Mouse (Mus musculus): ENCODE results near the gene Glb1l. TPM values are rescaled to one million over a fixed set of nuclear protein-coding genes. Genes with fewer than 3 reads are reported as not detected.
A peak's percentile ranks its signal among the peaks of the same experiment; 100 is the strongest.

Gene Glb1l
- total RNA-seq, 2 experiments from 2014 or later = 13.0 to 57.6 TPM

DNA sequence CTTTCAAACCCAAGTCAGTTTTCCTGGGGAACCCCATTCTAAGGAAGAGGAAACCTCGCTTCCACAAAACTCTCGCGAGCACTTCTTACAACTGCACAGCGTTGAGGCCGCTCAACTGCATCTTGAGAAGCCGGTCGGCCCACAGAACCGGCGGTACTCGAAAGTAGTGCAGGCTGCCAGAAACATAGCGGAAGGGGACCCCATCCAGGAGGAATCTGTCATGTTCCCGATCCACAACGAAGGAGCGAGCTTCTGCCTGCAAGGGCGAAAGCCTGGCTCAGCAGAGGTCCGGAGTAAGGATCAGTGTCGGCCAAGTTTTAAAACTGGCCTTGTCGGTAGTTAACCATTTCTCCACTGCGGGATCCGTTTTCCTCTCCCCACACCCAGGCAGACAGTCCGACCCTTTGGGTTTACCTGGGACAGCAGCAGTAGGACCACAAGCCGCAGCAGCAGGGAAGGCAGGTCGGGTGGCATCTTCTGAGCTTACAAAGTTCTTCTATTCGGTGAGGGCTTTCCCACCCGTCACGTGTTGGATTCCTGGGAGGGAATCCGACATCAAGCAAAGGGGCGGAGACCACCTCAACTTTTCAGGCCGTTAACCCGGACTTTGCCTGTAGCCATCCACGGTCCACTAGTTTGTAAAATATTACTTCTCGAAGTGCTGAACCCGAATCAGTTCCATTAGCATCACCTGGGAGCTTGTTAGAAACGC, 1.5 kb downstream of the Glb1l start:
- ATAC-seq (replicated peaks; ENCODE audit: poor library complexity, severe bottlenecking) = peak; percentile 18

- no peak for ATAC-seq (replicated peaks; ENCODE audit: poor library complexity, severe bottlenecking)
These were observed 9.4 kb downstream of the Glb1l start for GRCm38 (mm10) chr1:75201236-75201635.

DNA sequence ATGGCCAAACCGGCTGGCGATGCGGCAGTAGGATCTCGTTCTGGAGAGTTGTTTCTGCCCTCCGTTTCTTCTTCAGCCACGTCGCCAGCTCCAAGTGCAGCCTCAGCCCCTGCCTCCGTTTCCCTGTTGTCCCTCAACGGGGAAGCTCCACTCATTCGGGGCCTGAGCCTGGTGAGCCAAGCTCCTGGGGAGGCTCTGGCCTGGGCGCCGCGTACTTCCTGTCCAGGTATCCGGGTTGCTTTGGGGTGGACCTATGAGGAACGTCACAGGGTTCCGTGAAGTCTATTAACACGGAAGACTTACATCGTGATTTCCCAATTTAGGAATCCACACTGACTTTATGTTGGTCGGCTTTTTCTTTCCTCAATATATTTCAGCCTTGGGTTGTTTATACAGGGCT, 18.2 kb downstream of the Glb1l start:
- ATAC-seq (replicated peaks; ENCODE audit: poor library complexity, severe bottlenecking) = peak; percentile 62

GRCm38 (mm10) chr1:75191622-75192402, 18.8 kb downstream of the Glb1l start, which contains the start of the genes Ankzf1 and Atg9a:
Ankzf1 (plus strand) TSS chr1:75192151.
Atg9a (minus strand) TSS chr1:75192196.
- ATAC-seq (replicated peaks; ENCODE audit: poor library complexity, severe bottlenecking) = peak; percentile 82

DNA sequence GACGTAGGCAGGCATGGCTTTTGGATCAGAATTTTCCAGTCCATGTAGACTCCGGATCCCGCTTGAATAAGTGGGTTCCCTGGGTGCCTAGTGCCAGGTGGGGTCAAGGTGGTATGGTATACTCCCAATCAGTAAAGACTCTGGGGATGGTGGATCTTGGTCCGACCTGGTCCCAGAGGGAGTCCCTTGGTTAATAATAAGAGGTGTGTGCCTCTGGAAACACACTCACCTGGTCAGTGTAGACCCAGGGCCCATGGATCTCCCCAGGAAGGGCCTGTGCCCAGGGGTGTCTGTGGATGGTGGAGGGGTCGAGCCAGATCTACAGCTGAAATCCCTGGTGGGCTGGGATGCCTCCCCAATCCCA, 19.4 kb downstream of the Glb1l start:
- ATAC-seq (replicated peaks; ENCODE audit: poor library complexity, severe bottlenecking) = no peak

DNA sequence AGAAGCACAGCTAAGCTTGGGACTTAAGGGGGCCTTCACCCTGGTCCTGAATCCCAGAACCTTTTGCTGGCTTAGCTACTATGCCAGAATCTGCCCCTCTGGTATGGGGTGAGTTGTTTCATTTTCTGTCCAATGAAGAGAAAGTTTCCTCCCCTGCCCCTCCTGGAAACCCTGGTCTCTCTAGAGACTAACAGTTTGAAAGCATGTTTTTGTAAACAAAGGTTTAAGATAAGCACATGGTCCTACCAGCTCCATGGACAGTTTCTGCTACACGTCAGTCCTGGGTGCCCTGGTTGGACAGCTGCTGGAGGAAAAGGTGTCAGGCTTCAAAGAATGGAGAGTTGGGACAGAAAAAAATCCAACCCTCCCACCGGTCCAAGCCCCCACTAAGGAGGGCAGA, 20.0 kb downstream of the Glb1l start:
- ATAC-seq (replicated peaks; ENCODE audit: poor library complexity, severe bottlenecking) = no peak

- ATAC-seq (replicated peaks; ENCODE audit: poor library complexity, severe bottlenecking) = peak; percentile 74
These were observed 22.6 kb downstream of the Glb1l start for GRCm38 (mm10) chr1:75187914-75188483.

DNA sequence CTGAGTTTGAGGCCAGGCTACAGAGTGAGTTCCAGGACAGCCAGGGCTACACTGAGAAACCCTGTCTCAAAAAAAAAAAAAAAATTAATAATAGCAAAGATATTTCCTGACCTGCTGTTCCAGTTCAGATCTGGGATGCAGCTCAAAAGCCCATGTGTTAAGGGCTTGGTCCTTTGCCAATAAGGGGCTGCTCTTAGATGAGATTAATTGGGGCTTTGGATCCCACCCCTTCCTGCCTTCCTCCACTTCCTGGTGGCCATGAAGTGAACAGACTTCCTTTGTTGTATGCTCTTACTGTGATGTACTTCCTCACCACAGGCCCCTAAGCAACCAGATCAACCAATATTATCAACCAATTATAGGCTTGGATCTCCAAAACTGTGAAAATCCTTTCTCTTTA, 23.5 kb downstream of the Glb1l start:
- no peak for ATAC-seq (replicated peaks; ENCODE audit: poor library complexity, severe bottlenecking)

DNA sequence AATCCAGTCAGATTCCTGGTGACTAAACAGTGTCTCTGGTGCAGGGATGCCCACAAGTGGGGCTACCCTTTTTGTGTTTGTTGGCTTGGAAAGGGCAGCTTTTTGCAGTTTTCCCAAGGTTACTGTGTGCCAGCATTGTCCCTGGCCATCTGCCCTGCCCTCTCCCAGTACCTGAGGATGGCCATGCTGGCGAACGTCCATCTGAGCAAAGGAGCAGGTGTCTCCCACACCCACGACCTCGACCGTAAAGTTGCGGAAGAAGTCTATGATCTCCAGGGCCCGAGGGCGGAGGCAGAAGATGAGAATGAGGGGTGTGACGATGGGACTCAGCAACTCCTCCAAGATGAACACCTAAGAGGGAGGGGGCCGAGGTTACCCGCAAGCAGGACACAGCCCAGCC, 25.1 kb downstream of the Glb1l start:
- no peak for ATAC-seq (replicated peaks; ENCODE audit: poor library complexity, severe bottlenecking)

GRCm38 (mm10) chr1:75182160-75182559, 28.5 kb downstream of the Glb1l start:
- no peak for ATAC-seq (replicated peaks; ENCODE audit: poor library complexity, severe bottlenecking)

- no peak for ATAC-seq (replicated peaks; ENCODE audit: poor library complexity, severe bottlenecking)
These were observed 29.2 kb downstream of the Glb1l start for GRCm38 (mm10) chr1:75181377-75181870.

DNA sequence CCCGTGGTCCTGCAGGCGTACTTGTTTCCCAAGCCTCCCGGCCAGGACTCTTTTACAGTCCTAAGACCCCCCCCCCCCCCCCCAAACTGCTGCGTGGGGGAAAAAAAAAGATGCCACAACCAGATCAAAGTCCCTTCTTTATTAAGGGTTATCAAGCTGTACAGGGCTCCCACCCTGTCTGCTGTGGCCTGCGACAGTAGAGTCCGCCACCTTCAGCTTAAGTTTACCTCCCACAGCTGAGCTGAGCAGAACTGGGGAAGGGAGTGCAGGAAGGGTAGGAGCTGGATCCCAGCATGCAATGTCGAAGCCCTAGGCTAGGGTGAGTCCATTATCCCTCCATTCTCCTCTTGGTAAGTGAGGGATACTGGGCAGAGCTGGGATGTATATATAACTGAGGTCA, 29.9 kb downstream of the Glb1l start:
- ATAC-seq (replicated peaks; ENCODE audit: poor library complexity, severe bottlenecking) = no peak

DNA sequence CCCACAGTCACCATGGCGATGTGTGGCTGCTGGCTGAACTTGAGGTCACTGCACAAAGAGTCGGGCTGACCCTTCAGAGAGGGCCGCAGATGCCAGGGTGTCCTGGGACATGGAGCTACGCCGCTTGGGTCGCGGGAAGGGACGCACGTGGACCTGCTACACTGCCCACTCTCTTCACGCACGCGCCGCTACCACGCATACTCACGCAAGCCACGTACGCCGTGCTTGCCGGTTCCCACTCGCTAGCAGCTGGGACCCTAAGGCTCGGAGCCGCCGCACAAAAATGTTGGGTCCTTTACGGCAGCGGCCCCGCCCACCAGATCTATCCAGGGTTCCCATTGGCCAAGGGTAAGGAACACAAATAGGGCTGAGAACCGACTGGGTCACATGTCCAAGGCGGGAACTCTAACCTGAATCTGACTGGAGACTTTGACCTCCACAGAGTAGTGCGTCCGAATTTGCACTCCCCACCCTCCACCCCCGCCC, 30.5 kb downstream of the Glb1l start, which contains the start of gene Abcb6:
Gene Abcb6, minus strand, starts transcription at position 288 of the 486 bp plus-strand sequence.
- peak; percentile 90 for ATAC-seq (replicated peaks; ENCODE audit: poor library complexity, severe bottlenecking)

DNA sequence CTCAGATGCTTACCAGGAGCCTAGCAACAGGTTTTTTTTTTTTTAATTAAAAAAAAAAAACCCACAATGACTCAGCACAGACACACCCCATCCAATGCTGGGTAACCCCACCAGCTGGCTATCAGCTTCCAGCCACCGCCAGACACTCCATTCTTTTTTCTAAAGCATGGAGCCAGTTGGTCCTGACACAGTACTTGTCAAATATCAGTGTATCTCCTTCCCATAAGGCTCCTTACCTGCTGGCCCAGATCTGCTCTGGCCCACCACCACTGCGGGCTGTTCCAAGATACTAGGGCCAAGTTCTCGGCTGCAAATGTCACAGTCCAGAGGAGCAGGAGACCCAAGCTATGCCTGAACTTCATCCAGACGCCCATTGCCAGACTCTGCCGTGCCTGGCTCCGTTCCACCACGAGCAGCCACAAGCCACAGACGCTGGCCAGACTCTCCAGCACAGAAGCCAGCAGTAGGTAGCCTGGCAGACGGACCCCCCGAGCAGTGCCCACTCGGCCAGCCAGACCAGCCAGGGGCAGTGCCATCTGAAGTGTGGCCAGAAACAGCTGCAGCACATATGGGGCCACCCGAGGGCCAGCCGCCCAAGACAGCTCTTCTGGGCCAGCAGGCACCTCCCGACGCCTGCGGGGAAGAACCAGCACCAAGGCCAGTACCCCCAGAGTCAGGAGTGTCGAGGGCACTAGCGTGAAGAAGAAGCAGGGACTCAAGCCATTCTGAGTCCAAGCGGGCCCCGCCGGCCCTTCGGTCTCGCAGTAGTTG, 31.1 kb downstream of the Glb1l start:
- peak; percentile 67 for ATAC-seq (replicated peaks; ENCODE audit: poor library complexity, severe bottlenecking)

- ATAC-seq (replicated peaks; ENCODE audit: poor library complexity, severe bottlenecking) = peak; percentile 89
These were observed 41.8 kb downstream of the Glb1l start, which contains the start of gene Zfand2b for GRCm38 (mm10) chr1:75168472-75169464. Zfand2b (plus strand) TSS chr1:75168646.

DNA sequence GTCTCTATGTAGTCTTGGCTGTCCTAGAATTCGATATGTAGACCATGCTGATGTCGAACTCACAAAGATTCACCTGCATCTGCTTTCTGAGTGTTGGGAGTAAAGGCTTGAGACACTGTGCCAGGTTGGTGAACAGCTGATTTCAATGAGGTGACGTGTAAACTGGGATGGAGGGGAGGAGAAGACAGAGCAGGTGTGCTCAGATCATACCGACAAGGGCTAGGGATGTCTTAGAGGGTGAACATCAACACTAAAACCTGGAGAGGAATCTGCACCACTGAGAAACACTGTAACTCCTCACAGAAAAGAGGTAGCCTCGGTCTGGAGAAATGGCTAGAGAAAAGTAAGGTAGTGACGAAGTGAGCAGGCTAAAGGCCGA, 42.5 kb downstream of the Glb1l start:
- no peak for ATAC-seq (replicated peaks; ENCODE audit: poor library complexity, severe bottlenecking)

GRCm38 (mm10) chr1:75160256-75160617, 50.4 kb downstream of the Glb1l start:
- no peak for ATAC-seq (replicated peaks; ENCODE audit: poor library complexity, severe bottlenecking)

DNA sequence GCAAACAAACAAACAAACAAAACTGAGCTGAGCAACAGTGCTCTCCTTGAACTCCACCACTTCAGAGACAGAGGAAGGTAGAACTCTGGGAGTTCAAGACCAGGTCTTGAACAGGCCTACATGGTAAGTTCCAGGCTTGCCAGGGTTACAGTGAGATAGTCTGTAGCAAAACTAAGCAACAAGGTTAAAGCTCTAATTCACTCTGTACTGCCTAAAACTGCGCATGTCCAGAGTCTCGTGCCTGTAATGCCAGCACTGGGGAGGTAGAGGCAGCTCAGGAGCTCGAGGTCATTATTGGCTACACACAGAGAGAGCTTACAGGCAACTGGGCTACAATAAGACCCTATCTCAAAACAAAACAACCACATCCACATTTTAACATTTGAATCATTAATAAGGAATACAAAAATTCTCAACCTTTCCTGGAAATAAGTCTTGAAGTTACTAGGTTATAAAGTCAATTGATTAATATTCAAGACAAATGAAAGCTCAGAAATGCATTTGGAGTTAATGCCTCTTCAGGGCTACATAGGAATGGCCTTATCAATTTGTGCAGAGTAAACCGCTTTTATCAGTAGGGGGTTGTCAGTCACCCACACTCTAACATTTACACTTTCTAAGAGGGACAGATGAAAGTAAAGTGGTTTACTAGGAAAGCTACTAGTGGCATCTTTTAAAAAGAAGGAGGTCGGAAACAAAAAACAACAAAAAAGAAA, 50.9 kb downstream of the Glb1l start:
- ATAC-seq (replicated peaks; ENCODE audit: poor library complexity, severe bottlenecking) = no peak

All from granulocyte monocyte progenitor cell, adult 5-6 weeks (primary cell).